In the genomic region with DNA sequence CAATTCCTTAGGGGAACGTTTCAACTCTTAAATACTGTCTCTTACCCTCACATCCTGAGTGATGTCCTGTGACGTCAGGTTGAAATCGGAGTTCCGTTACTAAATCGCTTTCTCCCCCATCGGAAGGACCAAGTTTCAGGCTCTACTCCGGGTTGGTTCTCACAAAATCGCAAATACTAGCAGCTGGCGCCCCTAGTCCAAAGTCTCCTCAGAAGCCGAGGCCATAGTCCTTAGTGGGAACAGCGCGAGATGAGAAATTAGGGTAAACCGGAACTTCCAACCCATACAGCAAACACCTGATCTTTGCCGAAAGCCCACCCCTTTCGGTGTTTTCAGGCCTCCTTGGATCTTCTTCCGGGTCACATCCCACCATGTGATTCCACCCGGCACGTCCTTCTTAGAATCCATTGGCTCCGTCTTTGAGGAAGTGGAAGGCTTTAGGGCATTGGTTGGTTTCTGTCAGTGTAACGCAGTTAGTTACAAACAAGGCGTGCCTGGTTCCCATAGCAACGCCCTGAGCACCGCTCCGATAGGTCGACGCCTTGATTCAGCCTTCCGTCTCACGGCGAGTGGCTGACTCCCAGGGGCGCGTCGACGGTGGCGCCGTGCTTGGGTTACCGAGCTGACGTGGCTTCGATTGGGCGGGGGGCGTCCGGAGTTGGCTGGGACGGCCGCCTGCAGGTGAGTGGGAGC, we compare ENCODE assay signal across 8 mouse cellular contexts. TPM values are rescaled to one million over a fixed set of nuclear protein-coding genes. Genes with fewer than 3 reads are reported as not detected.
DNase-seq lines count a peak whose midpoint lies in the region; ATAC-seq and TF ChIP-seq lines count a peak whose summit lies in the region.

TSS of gene Eaf2 (minus strand) at position 421 of the 693 bp plus-strand sequence.
TSS of gene Golgb1 (plus strand) at position 558 of the 693 bp plus-strand sequence.

- peaks cover 0 to 12% of the 10 kb centered on the region in 2 experiments; a peak in 3 of 4 replicates for H3K36me3 ChIP-seq in MEL (ENCODE audit: control insufficient read depth in 1 of 2, insufficient read depth in 2 of 2, low read length in 2 of 2)
- H3K36me3 ChIP-seq in forebrain, postnatal 0 days (ENCODE audit: insufficient read depth), result peaks cover 12% of the 10 kb centered on the region
- peaks cover 12% of the 10 kb centered on the region for H3K36me3 ChIP-seq in lung, embryonic 15.5 days

- under 1% methylated on average over 43 of the region's 43 CpGs for WGBS in cerebellum, adult 2 months
- under 1% methylated on average over 43 of the region's 43 CpGs for WGBS in forebrain, postnatal 0 days
- WGBS in lung, embryonic 15.5 days, result under 1% methylated on average over 43 of the region's 43 CpGs

- H3K4me1 ChIP-seq in MEL (ENCODE audit: control insufficient read depth in 1 of 2, insufficient read depth in 2 of 2, low read length in 2 of 2), result peaks cover 0 to 10% of the 10 kb centered on the region in 2 experiments; a peak in 2 of 4 replicates
- H3K4me1 ChIP-seq in cerebellum, adult 2 months (ENCODE audit: control insufficient read depth, insufficient read depth, low read length), result peaks cover 6% of the 10 kb centered on the region; the same call in 1 of the 2 replicates
- peaks cover 5% of the 10 kb centered on the region for H3K4me1 ChIP-seq in forebrain, postnatal 0 days (ENCODE audit: insufficient read depth)
- H3K4me1 ChIP-seq in lung, embryonic 15.5 days, result peaks cover 17% of the 10 kb centered on the region

- peak; percentile 10 to 75; a peak in 3 of 4 replicates for TF ChIP-seq POLR2A in MEL (IDR thresholded peaks at IDR 0.05; ENCODE audit: control insufficient read depth in 1 of 2, insufficient read depth in 1 of 2, low read depth in 1 of 2, low read length in 2 of 2, poor library complexity in 1 of 2)
- TF ChIP-seq POLR2A in cerebellum, adult 2 months (IDR thresholded peaks at IDR 0.05; ENCODE audit: borderline replicate concordance, insufficient read depth, low read length), result peak; percentile 40; the same call in 1 of the 2 replicates

- H3K4me2 ChIP-seq in forebrain, postnatal 0 days (ENCODE audit: low read depth), result peak within 1 kb of the TSS; percentile 81
- peak within 1 kb of the TSS; percentile 60 for H3K4me2 ChIP-seq in lung, embryonic 15.5 days

- H3K9ac ChIP-seq in MEL (ENCODE audit: control insufficient read depth, low read depth, low read length, poor library complexity, severe bottlenecking), result peak within 1 kb of the TSS; percentile 96
- H3K9ac ChIP-seq in forebrain, postnatal 0 days, result peak within 1 kb of the TSS; percentile 77
- H3K9ac ChIP-seq in lung, embryonic 15.5 days, result peak within 1 kb of the TSS; percentile 75

- peaks cover 18% of the 10 kb centered on the region for H3K79me2 ChIP-seq in MEL (ENCODE audit: control insufficient read depth, insufficient read depth, low read length, poor library complexity)

- no peaks in the 10 kb centered on the region for H3K27me3 ChIP-seq in MEL (ENCODE audit: control insufficient read depth in 1 of 2, insufficient read depth in 2 of 2, low read length in 2 of 2)
- no peaks in the 10 kb centered on the region for H3K27me3 ChIP-seq in cerebellum, adult 2 months (ENCODE audit: control insufficient read depth, insufficient read depth, low read length)
- H3K27me3 ChIP-seq in forebrain, postnatal 0 days (ENCODE audit: insufficient read depth, low read length), result no peaks in the 10 kb centered on the region
- no peaks in the 10 kb centered on the region for H3K27me3 ChIP-seq in lung, embryonic 15.5 days

- no peaks in the 10 kb centered on the region for H3K9me3 ChIP-seq in MEL (replicated peaks; ENCODE audit: insufficient read depth, low read length)
- H3K9me3 ChIP-seq in forebrain, postnatal 0 days (ENCODE audit: low read length), result no peaks in the 10 kb centered on the region
- H3K9me3 ChIP-seq in lung, embryonic 15.5 days, result no peaks in the 10 kb centered on the region

- DNase-seq in MEL (ENCODE audit: low read depth, low spot score), result peak; percentile 100
- peak; percentile 93 to 99 for DNase-seq in cerebellum, adult 2 months
- peak; percentile 99 for DNase-seq in forebrain, postnatal 0 days
- DNase-seq in heart, postnatal 4 days, result peak; percentile 95
- DNase-seq in layer of hippocampus, adult 8-10 months (ENCODE audit: low spot score in 2 of 2), result peak; percentile 98 to 100
- peak; percentile 97 for DNase-seq in ovary, adult 18-20 months (ENCODE audit: low spot score)
- DNase-seq in thymus, postnatal 0 days (ENCODE audit: low spot score), result peak; percentile 99

- no peak for TF ChIP-seq CTCF in MEL (IDR thresholded peaks at IDR 0.05 in 2 of 3, conservative IDR thresholded peaks at IDR 0.05 in 1 of 3; ENCODE audit: control insufficient read depth in 1 of 3, insufficient read depth in 1 of 3, low read depth in 2 of 3, low read length in 3 of 3, poor library complexity in 1 of 3, severe bottlenecking in 1 of 3)
- TF ChIP-seq CTCF in cerebellum, adult 2 months (IDR thresholded peaks at IDR 0.05; ENCODE audit: borderline replicate concordance, insufficient read depth, low read depth, low read length), result no peak
- peak; percentile 26 for TF ChIP-seq CTCF in forebrain, postnatal 0 days (IDR thresholded peaks at IDR 0.05; ENCODE audit: low read depth)

- no peak for TF ChIP-seq EP300 in MEL (IDR thresholded peaks at IDR 0.05; ENCODE audit: low read depth in 1 of 2, low read length in 2 of 2)

- peak within 1 kb of the TSS; percentile 89 for H3K27ac ChIP-seq in MEL (ENCODE audit: control insufficient read depth, low read depth, low read length)
- H3K27ac ChIP-seq in cerebellum, adult 2 months (ENCODE audit: insufficient read depth, low read length), result peak within 1 kb of the TSS; percentile 46; the same call in 1 of the 2 replicates
- H3K27ac ChIP-seq in forebrain, postnatal 0 days (ENCODE audit: low read depth, low read length), result peak within 1 kb of the TSS; percentile 88
- peak within 1 kb of the TSS; percentile 76 for H3K27ac ChIP-seq in lung, embryonic 15.5 days

- H3K4me3 ChIP-seq in MEL (ENCODE audit: control insufficient read depth in 1 of 2, insufficient read depth in 1 of 2, low read depth in 2 of 2, low read length in 2 of 2), result peak within 1 kb of the TSS; percentile 94 to 100
- peak within 1 kb of the TSS; percentile 94 for H3K4me3 ChIP-seq in cerebellum, adult 2 months (replicated peaks; ENCODE audit: insufficient read depth, low read depth, low read length)
- peak within 1 kb of the TSS; percentile 98 for H3K4me3 ChIP-seq in forebrain, postnatal 0 days (ENCODE audit: low read depth, low read length)
- H3K4me3 ChIP-seq in lung, embryonic 15.5 days, result peak within 1 kb of the TSS; percentile 79

- no peak for TF ChIP-seq RAD21 in MEL (IDR thresholded peaks at IDR 0.05; ENCODE audit: low read depth, low read length)

- peak; percentile 99 for ATAC-seq in forebrain, postnatal 0 days
- ATAC-seq in lung, embryonic 15.5 days (ENCODE audit: borderline replicate concordance, extremely low read depth, low FRiP score, low TSS enrichment), result peak; percentile 100

TF ChIP-seq in MEL, 35 proteins besides CTCF, POLR2A, EP300 and RAD21 (continues in another document):
- TF ChIP-seq KAT2A (conservative IDR thresholded peaks at IDR 0.05; ENCODE audit: low read depth, low read length), result peak; percentile 91
- TF ChIP-seq CHD1 (IDR thresholded peaks at IDR 0.05; ENCODE audit: low read depth, low read length), result no peak
- TF ChIP-seq SIN3A (IDR thresholded peaks at IDR 0.05; ENCODE audit: low read length), result peak; percentile 100
- TF ChIP-seq MEF2A (IDR thresholded peaks at IDR 0.05; ENCODE audit: extremely low read depth, insufficient replicate concordance, low read depth, low read length, poor library complexity, severe bottlenecking), result no peak
- TF ChIP-seq POLR2AphosphoS5 (IDR thresholded peaks at IDR 0.05; ENCODE audit: borderline replicate concordance, low read depth, low read length), result no peak
- TF ChIP-seq MYB (IDR thresholded peaks at IDR 0.05; ENCODE audit: low read depth, low read length), result no peak
- TF ChIP-seq ZMIZ1 (IDR thresholded peaks at IDR 0.05; ENCODE audit: low read depth, low read length), result no peak
- TF ChIP-seq ZC3H11A (IDR thresholded peaks at IDR 0.05; ENCODE audit: low read depth, low read length), result no peak
- TF ChIP-seq SMC3 (IDR thresholded peaks at IDR 0.05; ENCODE audit: low read depth, low read length), result no peak
- TF ChIP-seq USF2 (IDR thresholded peaks at IDR 0.05; ENCODE audit: borderline replicate concordance in 1 of 2, insufficient read depth in 1 of 2, low read depth in 1 of 2, low read length in 2 of 2), result peak; percentile 41 to 88; a peak in 3 of 4 replicates
- TF ChIP-seq JUND (IDR thresholded peaks at IDR 0.05; ENCODE audit: low read depth, low read length), result no peak
- no peak for TF ChIP-seq NRF1 (IDR thresholded peaks at IDR 0.05; ENCODE audit: insufficient read depth, low read depth, low read length, poor library complexity, severe bottlenecking)
- peak; percentile 98 for TF ChIP-seq USF1 (IDR thresholded peaks at IDR 0.05; ENCODE audit: low read depth, low read length)
- TF ChIP-seq MYC (IDR thresholded peaks at IDR 0.05; ENCODE audit: low read depth, low read length), result peak; percentile 94

RNA-seq across cellular contexts. Expression of gene Eaf2, which starts in this region (rescaled TPM):
- 0.27 and 0.65 TPM in 2 replicates for total RNA-seq in MEL (2012; rRNA removed)
- polyA plus RNA-seq in MEL (2012; ENCODE audit: insufficient read depth in 1 of 2, insufficient read length in 2 of 2, low read depth in 1 of 2, low replicate concordance in 2 of 2, missing spikeins in 1 of 2), result under 1 TPM in 1 of 2 experiments, not detected in 1; 0.68 TPM
- polyA plus RNA-seq in cerebellum, adult 2 months (2012; rRNA removed), result 2.4 and 3.1 TPM in 2 replicates
- total RNA-seq in forebrain, postnatal 0 days (2014; rRNA removed), result 0.23 and 0.76 TPM in 2 replicates
- 0.67 and 0.79 TPM in 2 replicates for polyA plus RNA-seq in forebrain, postnatal 0 days (2015; fragmentation: Nextera tagmentation; extraction: Ambion mirVana)
- total RNA-seq in heart, postnatal 4 days (2021), result 1 to 10 TPM; 1.1 to 1.5 TPM
- total RNA-seq in layer of hippocampus, adult 8-10 months (2022), result 1 to 10 TPM; 1.8 to 3.0 (median 2.2) TPM
- 0.90 and 1.5 TPM in 2 replicates for polyA plus RNA-seq in lung, embryonic 15.5 days (2015; fragmentation: Nextera tagmentation; extraction: Ambion mirVana)
- polyA plus RNA-seq in thymus, postnatal 0 days (2015; fragmentation: Nextera tagmentation; extraction: Ambion mirVana), result 5.3 and 5.8 TPM in 2 replicates

RNA-seq across cellular contexts. Expression of gene Golgb1, which starts in this region (rescaled TPM):
- total RNA-seq in MEL (2012; rRNA removed), result 15.8 and 16.8 TPM in 2 replicates
- polyA plus RNA-seq in MEL (2012; ENCODE audit: insufficient read depth in 1 of 2, insufficient read length in 2 of 2, low read depth in 1 of 2, low replicate concordance in 2 of 2, missing spikeins in 1 of 2), result 10 to 100 TPM; 34.1 to 35.0 TPM
- 49.0 and 49.1 TPM in 2 replicates for polyA plus RNA-seq in cerebellum, adult 2 months (2012; rRNA removed)
- total RNA-seq in forebrain, postnatal 0 days (2014; rRNA removed), result 22.4 and 30.2 TPM in 2 replicates
- polyA plus RNA-seq in forebrain, postnatal 0 days (2015; fragmentation: Nextera tagmentation; extraction: Ambion mirVana), result 63.2 and 87.1 TPM in 2 replicates
- total RNA-seq in heart, postnatal 4 days (2021), result 10 to 100 TPM; 31.8 to 36.7 TPM
- total RNA-seq in layer of hippocampus, adult 8-10 months (2022), result 10 to 100 TPM; 70.1 to 80.3 (median 74.5) TPM
- polyA plus RNA-seq in lung, embryonic 15.5 days (2015; fragmentation: Nextera tagmentation; extraction: Ambion mirVana), result 87.6 and 90.5 TPM in 2 replicates
- polyA plus RNA-seq in thymus, postnatal 0 days (2015; fragmentation: Nextera tagmentation; extraction: Ambion mirVana), result 50.2 and 63.9 TPM in 2 replicates

Comparison
In these comparisons a context has a peak if more than half of its experiments do, and no peak if none do; other contexts are left out.
1. Peak in every context shown above with its lines: DNase-seq, ATAC-seq, H3K4me3 ChIP-seq and H3K27ac ChIP-seq.